Mouse (Mus musculus) lung, embryonic 14.5 days (tissue): ENCODE data around the gene Kif5a. TPM values are rescaled to one million over a fixed set of nuclear protein-coding genes. Genes with fewer than 3 reads are reported as not detected.

Experiments used
- ATAC-seq: fragments of 200-750 bp; cut with Nextera tagmentation; 2 replicates; pipeline ENCODE4 v1.8.0; 2017; ENCODE audit warnings: mild to moderate bottlenecking, moderate TSS enrichment, moderate library complexity; ENCODE audit not compliant: insufficient read depth
- DNase-seq: peaks from one replicate; pipeline ENCODE4 v3.0.0-alpha.2; 2015
- H3K27ac ChIP-seq: fragments of 300-500 bp; sonication (generic); 2 replicates; pipeline ENCODE4 v1.5.1; 2014; ENCODE audit warnings: low read depth, mild to moderate bottlenecking, moderate library complexity
- H3K27me3 ChIP-seq: fragments of 300-500 bp; sonication (generic); 2 replicates; pipeline ENCODE4 v1.6.1; 2014; ENCODE audit warnings: low read length, control low read depth; ENCODE audit not compliant: insufficient read depth
- H3K36me3 ChIP-seq: fragments of 300-500 bp; sonication (generic); 2 replicates; pipeline ENCODE4 v1.6.1; 2014; ENCODE audit warnings: control low read depth; ENCODE audit not compliant: insufficient read depth
- H3K4me1 ChIP-seq: fragments of 300-500 bp; sonication (generic); 2 replicates; pipeline ENCODE4 v1.6.1; 2014; ENCODE audit warnings: antibody characterized with exemption, control low read depth; ENCODE audit not compliant: insufficient read depth
- H3K4me2 ChIP-seq: fragments of 300-500 bp; sonication (generic); 2 replicates; pipeline ENCODE4 v1.6.1; 2014; ENCODE audit warnings: mild to moderate bottlenecking
- H3K4me3 ChIP-seq: fragments of 300-500 bp; sonication (generic); 2 replicates; pipeline ENCODE4 v1.5.1; 2014; ENCODE audit warnings: low read depth, low read length
- H3K9ac ChIP-seq: fragments of 300-500 bp; sonication (generic); 2 replicates; pipeline ENCODE4 v1.6.1; 2014
- H3K9me3 ChIP-seq: fragments of 300-500 bp; sonication (generic); 2 replicates; pipeline ENCODE4 v1.6.1; 2016; ENCODE audit warnings: low read depth, low read length, control low read depth
- CTCF ChIP-seq: IDR thresholded peaks from 2 replicates; pipeline ENCODE4 v1.5.1; 2016; ENCODE audit warnings: antibody characterized with exemption, low read depth
- WGBS: fragments of 180-500 bp; shearing (Covaris S2); extraction: QIAGEN DNeasy Blood & Tissue Kit; methylation state at CpG from one replicate; pipeline ENCODE4 v1.1.7; 2014; 5-methylcytosine and 5-hydroxymethylcytosine counted together
- polyA plus RNA-seq: library from polyadenylated mRNA; unstranded; fragments of >200 nt; fragmentation: Nextera tagmentation; extraction: Ambion mirVana; gene quantifications from 2 replicates; pipeline ENCODE4 v1.2.1, GENCODE M21; 2014

Gene Kif5a
- polyA plus RNA-seq, 1 experiment from 2014 or later: 0.64 TPM

- H3K27ac ChIP-seq: no peak overlapping the region
- H3K4me2 ChIP-seq: no peak overlapping the region
- no peak overlapping the region for H3K4me3 ChIP-seq
- H3K9me3 ChIP-seq: no peaks in the 10 kb centered on the region
- no peak for ATAC-seq
- TF ChIP-seq CTCF: no peak
- H3K27me3 ChIP-seq: no peaks in the 10 kb centered on the region
- no peak for DNase-seq
- H3K9ac ChIP-seq: no peak overlapping the region
- H3K36me3 ChIP-seq: no peaks in the 10 kb centered on the region
- no peaks in the 10 kb centered on the region for H3K4me1 ChIP-seq
- WGBS: 81% methylated on average over 14 of the region's 14 CpGs
Observed at GRCm38 (mm10) chr10:127231741-127232140, 31.4 kb downstream of the Kif5a start.

DNA sequence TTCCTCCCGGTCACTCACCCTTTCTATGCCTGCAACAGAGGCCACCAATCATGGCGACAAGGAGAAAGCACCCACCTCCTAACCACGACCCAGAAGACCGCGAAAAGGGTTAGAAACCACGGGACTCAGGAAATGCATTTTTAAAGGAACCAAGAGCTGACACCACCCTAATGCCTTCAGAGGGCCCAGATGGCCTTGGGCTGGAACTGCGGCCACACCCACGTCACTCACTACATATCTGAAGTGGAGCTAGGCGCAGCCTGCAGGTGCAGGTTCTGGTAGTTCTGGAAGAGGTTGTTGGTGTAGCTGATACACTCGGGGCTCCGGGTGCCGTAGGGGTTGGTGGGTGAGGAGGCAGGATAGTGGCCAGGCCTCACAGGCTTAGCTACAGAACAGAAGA lies 32.5 kb downstream of the Kif5a start:
- H3K4me3 ChIP-seq: no peak overlapping the region
- DNase-seq (no peak), ATAC-seq (no peak)
- H3K9me3 ChIP-seq: no peaks in the 10 kb centered on the region
- no peak overlapping the region for H3K4me2 ChIP-seq
- TF ChIP-seq CTCF: no peak
- WGBS: 76% methylated on average over 12 of the region's 12 CpGs
- no peak overlapping the region for H3K27ac ChIP-seq
- no peak overlapping the region for H3K9ac ChIP-seq
- no peaks in the 10 kb centered on the region for H3K36me3 ChIP-seq
- no peaks in the 10 kb centered on the region for H3K4me1 ChIP-seq
- no peaks in the 10 kb centered on the region for H3K27me3 ChIP-seq

- Histone ChIP-seq H3K27me3 (no peaks in the 10 kb centered on the region), H3K27ac (no peak overlapping the region), H3K9me3 (no peaks in the 10 kb centered on the region), H3K36me3 (no peaks in the 10 kb centered on the region), H3K9ac (no peak overlapping the region), H3K4me1 (no peaks in the 10 kb centered on the region), H3K4me2 (no peak overlapping the region), H3K4me3 (no peak overlapping the region)
- DNase-seq: peak; percentile 91
- WGBS: 16% methylated on average over 4 of the region's 4 CpGs
- ATAC-seq: peak; percentile 66; the same call in 1 of the 2 replicates
- TF ChIP-seq CTCF: peak; percentile 90
Observed at GRCm38 (mm10) chr10:127228897-127229296, 34.3 kb downstream of the Kif5a start.

DNA sequence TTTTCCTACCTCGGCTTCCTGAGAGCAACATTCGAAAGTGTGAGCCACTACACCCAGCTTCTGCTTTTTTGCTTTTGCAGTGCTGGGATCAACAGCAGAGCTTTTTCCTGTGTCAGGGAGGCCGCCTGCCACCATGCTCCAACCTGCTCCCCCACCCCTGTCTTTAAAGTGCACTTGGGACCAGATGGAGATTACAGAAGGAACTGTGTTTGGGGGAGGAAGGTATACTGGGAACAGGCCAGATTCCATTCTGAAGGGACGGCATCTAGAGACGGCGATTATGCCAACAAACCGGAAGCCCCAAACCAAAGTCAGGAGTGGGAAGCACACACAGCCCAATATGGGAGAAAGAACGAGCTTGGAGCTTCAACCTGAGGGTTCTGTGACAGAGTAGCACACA lies 36.0 kb downstream of the Kif5a start:
- ATAC-seq (no peak), DNase-seq (no peak)
- 70% methylated on average over 8 of the region's 8 CpGs for WGBS
- H3K9me3 ChIP-seq: no peaks in the 10 kb centered on the region
- H3K27ac ChIP-seq: no peak overlapping the region
- no peaks in the 10 kb centered on the region for H3K4me1 ChIP-seq
- H3K27me3 ChIP-seq: no peaks in the 10 kb centered on the region
- H3K4me3 ChIP-seq: no peak overlapping the region
- no peak overlapping the region for H3K9ac ChIP-seq
- no peak for TF ChIP-seq CTCF
- H3K4me2 ChIP-seq: no peak overlapping the region
- H3K36me3 ChIP-seq: no peaks in the 10 kb centered on the region

DNA sequence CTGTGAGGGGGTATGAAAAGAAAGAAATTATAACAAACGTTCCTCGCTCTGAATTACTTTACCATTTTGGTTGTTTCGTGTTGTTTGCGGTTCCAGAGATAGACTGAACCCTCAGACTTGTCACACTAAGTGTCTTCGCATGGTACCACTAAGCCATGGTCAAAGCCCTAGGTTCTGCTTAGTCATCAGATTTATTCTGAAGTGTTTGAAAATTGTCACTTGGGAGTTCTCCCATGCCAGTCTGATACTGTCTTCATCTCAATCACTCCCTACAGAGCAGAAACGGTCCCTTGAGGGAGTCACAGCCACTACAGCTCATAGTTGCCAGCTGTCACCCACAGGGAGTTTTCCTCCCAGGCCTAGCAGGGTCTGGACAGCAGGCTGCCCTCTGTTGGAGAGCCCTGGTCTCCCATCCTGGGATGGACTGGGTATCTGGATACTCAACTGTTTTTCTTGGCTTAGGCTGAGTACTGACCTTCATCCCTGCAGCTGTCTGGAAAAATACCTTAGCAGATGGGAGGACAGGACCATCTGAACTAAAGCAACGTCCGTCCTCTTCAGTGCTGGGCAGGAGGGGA lies 36.7 kb downstream of the Kif5a start:
- Histone ChIP-seq H3K9ac (no peak overlapping the region), H3K36me3 (no peaks in the 10 kb centered on the region), H3K4me1 (no peaks in the 10 kb centered on the region), H3K27me3 (no peaks in the 10 kb centered on the region), H3K9me3 (no peaks in the 10 kb centered on the region), H3K4me2 (no peak overlapping the region), H3K27ac (no peak overlapping the region), H3K4me3 (no peak overlapping the region)
- TF ChIP-seq CTCF: peak; percentile 48
- ATAC-seq: 0 out of 2 replicates have a peak, but pooled peaks have one; percentile 40
- DNase-seq: peak; percentile 53
- WGBS: 56% methylated on average over 8 of the region's 8 CpGs

DNA sequence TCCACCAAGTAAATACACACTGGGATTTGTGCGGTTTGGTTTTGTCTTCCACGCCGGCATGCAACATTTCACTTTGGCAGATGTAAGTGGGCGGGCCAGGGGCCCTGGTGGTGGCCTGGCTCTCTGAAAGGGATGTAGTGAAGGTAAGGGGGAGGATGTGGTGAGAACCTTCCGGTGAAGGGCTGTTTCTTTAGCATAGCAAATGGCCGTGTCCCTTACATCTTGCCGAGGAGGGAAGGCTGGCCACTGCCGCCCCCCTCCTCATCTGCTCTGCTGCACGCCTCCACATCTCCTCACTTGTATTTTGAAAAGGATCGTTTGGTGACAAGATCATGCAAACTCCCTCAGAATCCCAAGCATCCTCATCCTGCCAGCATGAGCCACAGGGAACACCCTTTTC lies 37.4 kb downstream of the Kif5a start:
- Histone ChIP-seq H3K4me2 (no peak overlapping the region), H3K9ac (no peak overlapping the region), H3K4me1 (no peaks in the 10 kb centered on the region), H3K36me3 (no peaks in the 10 kb centered on the region), H3K27ac (no peak overlapping the region), H3K4me3 (no peak overlapping the region), H3K9me3 (no peaks in the 10 kb centered on the region), H3K27me3 (no peaks in the 10 kb centered on the region)
- WGBS: 24% methylated on average over 10 of the region's 10 CpGs
- ATAC-seq: no peak
- DNase-seq: no peak
- no peak for TF ChIP-seq CTCF

GRCm38 (mm10) chr10:127225213-127225612 lies 37.9 kb downstream of the Kif5a start:
- no peak overlapping the region for H3K4me3 ChIP-seq
- DNase-seq: no peak
- no peaks in the 10 kb centered on the region for H3K9me3 ChIP-seq

More at GRCm38 (mm10) chr10:127225213-127225612, 37.9 kb downstream of the Kif5a start:
- Histone ChIP-seq H3K4me2 (no peak overlapping the region), H3K36me3 (no peaks in the 10 kb centered on the region), H3K27me3 (no peaks in the 10 kb centered on the region), H3K9ac (no peak overlapping the region), H3K4me1 (no peaks in the 10 kb centered on the region), H3K27ac (no peak overlapping the region)
- no peak for TF ChIP-seq CTCF
- no peak for ATAC-seq
- 48% methylated on average over 6 of the region's 6 CpGs for WGBS
